15 mouse cellular contexts compared by ENCODE assay signal in genomic region chr5:38547375-38547774, GRCm38 (mm10). TPM values are rescaled to one million over a fixed set of nuclear protein-coding genes. Genes with fewer than 3 reads are reported as not detected.
DNase-seq lines count a peak whose midpoint lies in the region; ATAC-seq and TF ChIP-seq lines count a peak whose summit lies in the region.
"Had no signal": no experiment of that assay in that cellular context is flagged by ENCODE, and none has a peak within 500 bp of the region (broad histone marks: within the 10 kb centered on the region; RNA-seq: fewer than 3 reads in every experiment).

No protein-coding gene starts in this region.

- H3K9ac ChIP-seq in forebrain, embryonic 14.5 days (ENCODE audit: low read length) = no peak overlapping the region
- no peak overlapping the region for H3K9ac ChIP-seq in forebrain, embryonic 11.5 days (ENCODE audit: low read length)
- H3K9ac ChIP-seq: forebrain, postnatal 0 days; hindbrain, embryonic 15.5 days; liver, embryonic 13.5 days; midbrain, embryonic 15.5 days had no signal

- H3K4me2 ChIP-seq in forebrain, embryonic 14.5 days (ENCODE audit: low read length) = no peak overlapping the region
- no peak overlapping the region for H3K4me2 ChIP-seq in forebrain, embryonic 11.5 days (ENCODE audit: low read depth, low read length, severe bottlenecking)
- H3K4me2 ChIP-seq: hindbrain, embryonic 15.5 days; liver, embryonic 13.5 days; midbrain, embryonic 15.5 days had no signal

- intact Hi-C loops in gastrocnemius, adult 2 months (cut with DNase I) = no loop called here

- no peaks in the 10 kb centered on the region for H3K9me3 ChIP-seq in forebrain, embryonic 14.5 days (replicated peaks; ENCODE audit: control insufficient read depth, low read length)
- H3K9me3 ChIP-seq in forebrain, embryonic 11.5 days (ENCODE audit: control insufficient read depth, low read length) = no peaks in the 10 kb centered on the region
- H3K9me3 ChIP-seq: hindbrain, embryonic 15.5 days; liver, embryonic 13.5 days; midbrain, embryonic 15.5 days had no signal

- TF ChIP-seq CTCF in gastrocnemius, adult 2 months (IDR thresholded peaks at IDR 0.05) = no peak

- H3K27ac ChIP-seq in forebrain, embryonic 14.5 days (ENCODE audit: low read depth, low read length) = no peak overlapping the region
- no peak overlapping the region for H3K27ac ChIP-seq in forebrain, embryonic 11.5 days (ENCODE audit: low read depth, low read length)
- H3K27ac ChIP-seq in gastrocnemius, adult 2 months = no peak overlapping the region
- H3K27ac ChIP-seq: hindbrain, embryonic 15.5 days; liver, embryonic 13.5 days; midbrain, embryonic 15.5 days had no signal

- WGBS in forebrain, embryonic 14.5 days = 23% methylated on average over 6 of the region's 6 CpGs
- 78% methylated on average over 6 of the region's 6 CpGs for WGBS in forebrain, embryonic 11.5 days

- no peak for ATAC-seq in forebrain, embryonic 14.5 days
- ATAC-seq in forebrain, embryonic 11.5 days (replicated peaks; ENCODE audit: low FRiP score) = no peak
- ATAC-seq: forebrain, postnatal 0 days; midbrain, embryonic 15.5 days; Patski had no signal

- no peak overlapping the region for H3K4me3 ChIP-seq in forebrain, embryonic 14.5 days (ENCODE audit: low read depth, low read length)
- no peak overlapping the region for H3K4me3 ChIP-seq in forebrain, embryonic 11.5 days (ENCODE audit: low read depth, low read length)
- H3K4me3 ChIP-seq in gastrocnemius, adult 2 months = no peak overlapping the region
- H3K4me3 ChIP-seq: hindbrain, embryonic 15.5 days; liver, embryonic 13.5 days; midbrain, embryonic 15.5 days had no signal

- H3K27me3 ChIP-seq in forebrain, embryonic 14.5 days (replicated peaks; ENCODE audit: control insufficient read depth, insufficient read depth, low read length) = no peaks in the 10 kb centered on the region
- H3K27me3 ChIP-seq in forebrain, embryonic 11.5 days (ENCODE audit: control insufficient read depth, insufficient read depth, low read length) = no peaks in the 10 kb centered on the region
- H3K27me3 ChIP-seq: hindbrain, embryonic 15.5 days; liver, embryonic 13.5 days; midbrain, embryonic 15.5 days; Patski had no signal

- H3K4me1 ChIP-seq in forebrain, embryonic 14.5 days (ENCODE audit: control insufficient read depth, insufficient read depth, low read length) = peaks cover 7% of the 10 kb centered on the region; the same call in 1 of the 2 replicates
- H3K4me1 ChIP-seq in forebrain, embryonic 11.5 days (replicated peaks; ENCODE audit: control insufficient read depth, insufficient read depth, low read length) = no peaks in the 10 kb centered on the region
- H3K4me1 ChIP-seq: midbrain, embryonic 15.5 days had no signal

- DNase-seq in forebrain, embryonic 14.5 days (ENCODE audit: low spot score) = peak; percentile 19
- no peak for DNase-seq in forebrain, embryonic 11.5 days (ENCODE audit: low spot score)
- peak; percentile 24 for DNase-seq in ZHBTc4 (ENCODE audit: low read depth, low spot score)
- peak; percentile 34 for DNase-seq in heart, postnatal 4 days
- peak; percentile 14 for DNase-seq in lung, postnatal 10 days
- DNase-seq in gastrocnemius, adult 2 months = no peak
- DNase-seq in urinary bladder, postnatal 4 days (ENCODE audit: low spot score in 2 of 2) = no peak
- no peak for DNase-seq in cerebellum, adult 18-20 months
- DNase-seq: embryo, embryonic 11 days; forebrain, postnatal 0 days; kidney, postnatal 4 days; liver, embryonic 13.5 days had no signal

- H3K36me3 ChIP-seq in forebrain, embryonic 14.5 days (ENCODE audit: control insufficient read depth, insufficient read depth, low read length) = peaks cover 95% of the 10 kb centered on the region
- peaks cover 10% of the 10 kb centered on the region for H3K36me3 ChIP-seq in forebrain, embryonic 11.5 days (ENCODE audit: control insufficient read depth, insufficient read depth, low read length)

RNA-seq across cellular contexts. Expression of gene Wdr1, which starts 15.6 kb away (rescaled TPM):
- polyA plus RNA-seq in forebrain, embryonic 14.5 days (2014; fragmentation: Nextera tagmentation; extraction: Ambion mirVana) = 184 and 203 TPM in 2 replicates
- polyA plus RNA-seq in forebrain, embryonic 11.5 days (2014; fragmentation: Nextera tagmentation; extraction: Ambion mirVana) = 157 and 174 TPM in 2 replicates
- total RNA-seq in heart, postnatal 4 days (2021) = 100 to 1,000 TPM; 238 to 243 TPM
- 10 to 100 TPM; 42.7 to 64.8 TPM for total RNA-seq in gastrocnemius, adult 2 months (2021)

RNA-seq across cellular contexts. Expression of gene Slc2a9, which starts 44.4 kb away (rescaled TPM):
- 0.48 and 0.62 TPM in 2 replicates for polyA plus RNA-seq in forebrain, embryonic 14.5 days (2014; fragmentation: Nextera tagmentation; extraction: Ambion mirVana)
- 0.37 TPM in 1 of 2 replicates, not detected in the other for polyA plus RNA-seq in forebrain, embryonic 11.5 days (2014; fragmentation: Nextera tagmentation; extraction: Ambion mirVana)
- total RNA-seq in heart, postnatal 4 days (2021) = 1 to 10 TPM; 1.8 to 2.0 TPM
- under 1 TPM; 0.20 to 0.25 TPM for total RNA-seq in gastrocnemius, adult 2 months (2021)

Comparison
In these comparisons a context has a peak if more than half of its experiments do, and no peak if none do; other contexts are left out.
1. DNase-seq: peak in forebrain, embryonic 14.5 days (single experiment), ZHBTc4 (single experiment), heart, postnatal 4 days (single experiment) and lung, postnatal 10 days (single experiment); none in forebrain, embryonic 11.5 days (single experiment), gastrocnemius, adult 2 months (single experiment), urinary bladder, postnatal 4 days (0 of 2) and cerebellum, adult 18-20 months (0 of 2).